Mouse (Mus musculus) megakaryocyte progenitor cell, adult 5-6 weeks (primary cell): ENCODE data around the gene Nudt22. TPM values are rescaled to one million over a fixed set of nuclear protein-coding genes. Genes with fewer than 3 reads are reported as not detected.

Source experiments
- ATAC-seq: replicated peaks from 2 replicates; pipeline ENCODE4 v1.8.0; 2016; ENCODE audit warnings: mild to moderate bottlenecking, moderate TSS enrichment, inconsistent platforms; ENCODE audit not compliant: poor library complexity
- total RNA-seq, 2 experiments: library from RNA; stranded (forward) in 1 of 2; stranded (reverse) in 1 of 2; fragments of 157-497, 149-512 nt in 1 of 2; fragments of 200-1000 nt in 1 of 2; gene quantifications; 2 replicates each; pipeline versions ENCODE4 v1.2.3 to v1.2.4; 2015 to 2017

The Nudt22 gene
- total RNA-seq, 2 experiments from 2014 or later = 7.7 to 18.9 TPM

DNA sequence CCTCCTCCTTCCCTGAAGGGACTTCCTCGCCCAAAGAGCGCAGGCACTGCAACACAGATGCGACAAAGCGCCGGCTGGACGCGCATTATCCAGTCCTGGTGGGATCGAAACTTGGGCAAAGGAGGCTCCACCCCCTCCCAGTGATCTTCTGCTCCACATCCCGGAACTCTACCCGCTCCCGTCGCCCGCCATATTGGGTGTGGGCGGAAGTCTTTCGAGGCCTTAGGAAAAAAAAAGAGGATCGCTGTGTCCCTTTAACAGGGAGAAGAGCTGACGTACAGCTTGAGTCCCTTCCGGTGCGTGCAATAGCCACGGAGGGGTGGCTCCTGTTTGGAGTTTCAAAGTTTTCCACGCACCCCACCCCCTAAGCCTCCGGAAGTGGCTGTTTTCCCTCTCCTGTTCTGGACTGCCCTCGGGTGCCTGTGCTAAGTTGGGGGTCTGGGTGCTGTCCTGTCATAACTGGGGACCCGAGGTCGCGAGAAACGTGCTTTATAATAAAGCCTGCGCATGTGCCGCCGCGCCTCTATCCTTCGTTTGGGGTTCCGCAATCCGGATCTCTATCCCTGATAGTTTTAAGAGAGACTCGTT lies 44.4 kb downstream of the Nudt22 start:
- peak; percentile 75 for ATAC-seq

GRCm38 (mm10) chr19:6950613-6951153 lies 45.2 kb downstream of the Nudt22 start:
- ATAC-seq = 0 out of 2 replicates have a peak, but pooled peaks have one; percentile 12

DNA sequence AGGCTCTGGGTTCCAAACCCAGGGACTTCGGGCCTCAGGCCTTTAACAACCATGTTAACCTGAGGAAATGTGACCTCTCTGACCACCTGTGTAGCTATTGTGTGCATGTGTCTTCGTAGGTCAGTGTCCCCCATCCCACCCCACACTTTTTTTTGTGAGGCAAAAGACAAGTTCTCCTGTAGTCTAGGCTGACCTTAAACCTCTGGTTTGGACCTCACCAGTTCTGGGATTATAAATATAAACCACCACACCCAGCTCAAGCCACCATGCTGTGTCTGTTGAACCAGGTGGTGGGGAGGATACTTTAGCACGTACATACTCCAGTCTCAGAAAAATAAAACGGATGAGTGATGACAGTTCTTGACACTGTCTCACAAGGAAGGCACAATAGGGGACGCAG lies 46.0 kb downstream of the Nudt22 start:
- no peak for ATAC-seq

- no peak for ATAC-seq
Measured at GRCm38 (mm10) chr19:6949532-6949931, 46.4 kb downstream of the Nudt22 start.

DNA sequence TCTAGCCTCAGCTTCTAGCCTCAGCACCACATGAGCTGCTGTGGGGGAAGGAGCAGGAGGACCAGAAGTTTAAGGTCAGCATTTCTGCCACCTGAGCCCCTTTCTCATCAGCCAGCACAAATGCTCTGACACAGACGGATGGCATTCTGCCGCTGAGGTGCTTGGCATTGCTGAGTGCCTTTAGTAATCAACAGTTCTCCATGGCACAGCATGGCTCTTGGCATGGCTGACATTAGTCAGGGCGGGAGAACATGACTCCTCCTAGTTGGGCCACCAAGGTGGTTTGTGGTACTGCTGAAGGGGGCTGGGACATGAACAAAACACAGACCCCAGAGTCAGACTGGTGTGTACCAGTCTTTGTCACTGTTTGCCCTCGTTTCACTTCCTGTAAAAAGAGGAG lies 47.7 kb downstream of the Nudt22 start:
- no peak for ATAC-seq

- ATAC-seq = no peak
Measured at GRCm38 (mm10) chr19:6947742-6948141, 48.2 kb downstream of the Nudt22 start.

GRCm38 (mm10) chr19:6943709-6944108 lies 52.2 kb downstream of the Nudt22 start:
- ATAC-seq = no peak

Other genes with a start within 250 kb of the Nudt22 start
- 1.0 and 4.1 TPM in 2 replicates for gene Rps6ka4, start 155.5 kb downstream of the Nudt22 start, total RNA-seq (2015)
- 3.8 and 4.3 TPM in 2 replicates for gene Rps6ka4, start 155.5 kb downstream of the Nudt22 start, total RNA-seq (2017)
- gene Ccdc88b, start 137.9 kb downstream of the Nudt22 start, total RNA-seq (2015) = 6.9 and 7.6 TPM in 2 replicates
- gene Ccdc88b, start 137.9 kb downstream of the Nudt22 start, total RNA-seq (2017) = 48.6 and 53.0 TPM in 2 replicates
- gene Trmt112, start 86.4 kb downstream of the Nudt22 start, total RNA-seq (2015) = 149 and 168 TPM in 2 replicates
- 229 and 256 TPM in 2 replicates for gene Trmt112, start 86.4 kb downstream of the Nudt22 start, total RNA-seq (2017)
- 310 and 346 TPM in 2 replicates for gene Prdx5, start 86.0 kb downstream of the Nudt22 start, total RNA-seq (2015)
- 546 and 620 TPM in 2 replicates for gene Prdx5, start 86.0 kb downstream of the Nudt22 start, total RNA-seq (2017)
- gene Esrra, start 74.3 kb downstream of the Nudt22 start, total RNA-seq (2015) = 8.5 and 10.2 TPM in 2 replicates
- gene Esrra, start 74.3 kb downstream of the Nudt22 start, total RNA-seq (2017) = 23.9 and 27.5 TPM in 2 replicates
- 1.3 and 2.1 TPM in 2 replicates for gene Catsperz, start 70.7 kb downstream of the Nudt22 start, total RNA-seq (2015)
- 0.67 and 0.98 TPM in 2 replicates for gene Catsperz, start 70.7 kb downstream of the Nudt22 start, total RNA-seq (2017)
- not detected in 2 replicates for gene Kcnk4, start 61.6 kb downstream of the Nudt22 start, total RNA-seq (2015)
- not detected in 2 replicates for gene Kcnk4, start 61.6 kb downstream of the Nudt22 start, total RNA-seq (2017)
- 13.4 and 14.1 TPM in 2 replicates for gene Bad, start 54.3 kb downstream of the Nudt22 start, total RNA-seq (2015)
- gene Bad, start 54.3 kb downstream of the Nudt22 start, total RNA-seq (2017) = 43.1 and 56.3 TPM in 2 replicates
- 9.4 and 13.1 TPM in 2 replicates for gene Gpr137, start 53.6 kb downstream of the Nudt22 start, total RNA-seq (2015)
- 14.0 and 20.3 TPM in 2 replicates for gene Gpr137, start 53.6 kb downstream of the Nudt22 start, total RNA-seq (2017)
- gene Ppp1r14b, start 21.1 kb downstream of the Nudt22 start, total RNA-seq (2015) = 190 and 236 TPM in 2 replicates
- gene Ppp1r14b, start 21.1 kb downstream of the Nudt22 start, total RNA-seq (2017) = 131 and 141 TPM in 2 replicates
- 5.0 and 6.8 TPM in 2 replicates for gene Plcb3, start 19.6 kb downstream of the Nudt22 start, total RNA-seq (2015)
- 7.3 and 7.6 TPM in 2 replicates for gene Plcb3, start 19.6 kb downstream of the Nudt22 start, total RNA-seq (2017)
- gene Fkbp2, start 15.6 kb downstream of the Nudt22 start, total RNA-seq (2015) = 123 and 129 TPM in 2 replicates
- gene Fkbp2, start 15.6 kb downstream of the Nudt22 start, total RNA-seq (2017) = 176 and 181 TPM in 2 replicates
- 30.4 and 33.1 TPM in 2 replicates for gene Vegfb, start 8.5 kb downstream of the Nudt22 start, total RNA-seq (2015)
- 11.6 and 13.6 TPM in 2 replicates for gene Vegfb, start 8.5 kb downstream of the Nudt22 start, total RNA-seq (2017)
- gene Dnajc4, start 3.5 kb downstream of the Nudt22 start, total RNA-seq (2015) = 10.2 and 11.5 TPM in 2 replicates
- 8.6 and 17.8 TPM in 2 replicates for gene Dnajc4, start 3.5 kb downstream of the Nudt22 start, total RNA-seq (2017)
- 1.4 and 2.2 TPM in 2 replicates for gene Trpt1, start within 50 bp of the Nudt22 start, total RNA-seq (2015)
- gene Trpt1, start within 50 bp of the Nudt22 start, total RNA-seq (2017) = 0.08 and 0.81 TPM in 2 replicates
- gene Fermt3, start 23.4 kb upstream of the Nudt22 start, total RNA-seq (2015) = 63.8 and 78.7 TPM in 2 replicates
- 216 and 225 TPM in 2 replicates for gene Fermt3, start 23.4 kb upstream of the Nudt22 start, total RNA-seq (2017)
- 197 and 204 TPM in 2 replicates for gene Stip1, start 43.9 kb upstream of the Nudt22 start, total RNA-seq (2015)
- 244 and 250 TPM in 2 replicates for gene Stip1, start 43.9 kb upstream of the Nudt22 start, total RNA-seq (2017)
- 12.7 and 17.6 TPM in 2 replicates for gene Macrod1, start 60.7 kb upstream of the Nudt22 start, total RNA-seq (2015)
- 0.68 and 3.7 TPM in 2 replicates for gene Macrod1, start 60.7 kb upstream of the Nudt22 start, total RNA-seq (2017)
- not detected in 2 replicates for gene Flrt1, start 109.6 kb upstream of the Nudt22 start, total RNA-seq (2015)
- gene Flrt1, start 109.6 kb upstream of the Nudt22 start, total RNA-seq (2017) = not detected in 2 replicates
- gene Otub1, start 210.2 kb upstream of the Nudt22 start, total RNA-seq (2015) = 33.1 and 34.0 TPM in 2 replicates
- 60.8 and 69.5 TPM in 2 replicates for gene Otub1, start 210.2 kb upstream of the Nudt22 start, total RNA-seq (2017)
- gene Cox8a, start 221.5 kb upstream of the Nudt22 start, total RNA-seq (2015) = 599 and 622 TPM in 2 replicates
- 549 and 714 TPM in 2 replicates for gene Cox8a, start 221.5 kb upstream of the Nudt22 start, total RNA-seq (2017)
- gene Naa40, start 245.1 kb upstream of the Nudt22 start, total RNA-seq (2015) = 49.8 and 57.5 TPM in 2 replicates
- gene Naa40, start 245.1 kb upstream of the Nudt22 start, total RNA-seq (2017) = 47.1 and 51.8 TPM in 2 replicates